In the genomic region with DNA sequence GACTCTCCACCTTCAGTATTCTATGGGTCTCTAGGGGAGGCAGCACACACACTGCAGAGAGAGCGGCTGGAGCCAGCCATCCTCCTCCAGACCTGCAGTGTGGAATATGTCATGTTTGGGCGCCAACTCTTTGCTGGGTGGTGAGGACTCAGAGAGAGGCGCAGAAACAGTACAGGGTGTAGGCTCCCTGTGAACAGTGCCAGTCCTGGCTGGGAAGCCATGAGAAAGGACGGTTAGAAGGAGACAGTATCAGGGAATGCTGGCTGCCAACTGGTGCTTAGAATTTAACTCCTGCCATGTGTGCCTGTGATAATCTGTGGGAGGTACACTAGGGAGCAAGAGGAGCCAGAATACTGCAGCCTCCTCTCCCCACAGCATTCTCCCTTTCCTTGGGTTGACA, we compare ENCODE assay signal across 23 mouse cellular contexts. TPM values are rescaled to one million over a fixed set of nuclear protein-coding genes. Genes with fewer than 3 reads are reported as not detected.
DNase-seq lines count a peak whose midpoint lies in the region; TF ChIP-seq lines count a peak whose summit lies in the region.
"Had no signal": no experiment of that assay in that cellular context is flagged by ENCODE, and none has a peak within 500 bp of the region (broad histone marks: within the 10 kb centered on the region; RNA-seq: fewer than 3 reads in every experiment).

No protein-coding gene starts in this region.

- peak; percentile 15 for DNase-seq in left cerebral cortex, adult 11 months (ENCODE audit: low spot score)
- DNase-seq in left cerebral cortex, postnatal 4 days: no peak
- DNase-seq in layer of hippocampus, adult 2 months (ENCODE audit: low spot score in 2 of 2): peak; percentile 49 to 65
- peak; percentile 11 to 42 for DNase-seq in left cerebral cortex, adult 2 months (ENCODE audit: extremely low spot score in 1 of 2, low spot score in 2 of 2)
- DNase-seq in right cerebral cortex, postnatal 25 days: peak; percentile 60
- DNase-seq in testis, postnatal 10 days (ENCODE audit: low spot score): no peak
- no peak for DNase-seq in gastrocnemius, postnatal 14 days
- DNase-seq in forebrain, embryonic 10.5 days (ENCODE audit: extremely low spot score, low spot score): no peak
- DNase-seq: adrenal gland, postnatal 10 days; cerebellum, adult 18-20 months; cerebellum, postnatal 36 days; heart, postnatal 36 days; kidney, postnatal 10 days had no signal

- no peak overlapping the region for H3K4me3 ChIP-seq in layer of hippocampus, adult 2 months
- H3K4me3 ChIP-seq in left cerebral cortex, adult 2 months: no peak overlapping the region
- H3K4me3 ChIP-seq in forebrain, embryonic 10.5 days: no peak overlapping the region
- H3K4me3 ChIP-seq: embryonic facial prominence, embryonic 10.5 days; heart, embryonic 12.5 days; hindbrain, embryonic 15.5 days; limb, embryonic 13.5 days; midbrain, embryonic 13.5 days had no signal

- H3K27me3 ChIP-seq in forebrain, embryonic 10.5 days (ENCODE audit: poor library complexity, severe bottlenecking): peaks cover 13% of the 10 kb centered on the region; the same call in 1 of the 2 replicates

- peaks cover 20% of the 10 kb centered on the region for H3K4me1 ChIP-seq in forebrain, embryonic 10.5 days

- TF ChIP-seq CTCF in layer of hippocampus, adult 2 months (conservative IDR thresholded peaks at IDR 0.05): no peak
- TF ChIP-seq CTCF in left cerebral cortex, adult 2 months (IDR thresholded peaks at IDR 0.05): no peak

- intact Hi-C loops in left cerebral cortex, postnatal 4 days (cut with DNase I): no loop called here
- intact Hi-C loops in left cerebral cortex, adult 2 months (cut with DNase I): loop anchor here (5.0 to 10.0 kb wide), 3 partner anchors 217 to 900 kb away; a partner anchor contains a TSS
- intact Hi-C loops in gastrocnemius, postnatal 14 days (cut with DNase I; ENCODE audit: low total_unique reads): loop anchor here (5.0 kb wide), 1 partner anchor 147 kb away; a partner anchor contains a TSS

- WGBS in forebrain, embryonic 10.5 days: 94% methylated on average over 4 of the region's 4 CpGs

- no peaks in the 10 kb centered on the region for H3K36me3 ChIP-seq in forebrain, embryonic 10.5 days (replicated peaks)
- H3K36me3 ChIP-seq: embryonic facial prominence, embryonic 10.5 days; heart, embryonic 12.5 days; hindbrain, embryonic 15.5 days; limb, embryonic 13.5 days; midbrain, embryonic 13.5 days had no signal

- peak overlapping the region; percentile 85 for H3K27ac ChIP-seq in layer of hippocampus, adult 2 months
- peak overlapping the region; percentile 30; the same call in 1 of the 2 replicates for H3K27ac ChIP-seq in left cerebral cortex, adult 2 months
- H3K27ac ChIP-seq in forebrain, embryonic 10.5 days: no peak overlapping the region
- H3K27ac ChIP-seq: embryonic facial prominence, embryonic 10.5 days; hindbrain, embryonic 15.5 days; limb, embryonic 13.5 days; liver, embryonic 14.5 days; midbrain, embryonic 13.5 days had no signal

- H3K9me3 ChIP-seq in forebrain, embryonic 10.5 days: no peaks in the 10 kb centered on the region
- H3K9me3 ChIP-seq: embryonic facial prominence, embryonic 10.5 days; heart, embryonic 12.5 days; hindbrain, embryonic 15.5 days; limb, embryonic 13.5 days; midbrain, embryonic 13.5 days had no signal

RNA-seq across cellular contexts. Expression of a gene that starts 40.5 kb away (rescaled TPM):
- total RNA-seq in left cerebral cortex, postnatal 4 days (2021): under 1 TPM; 0.44 to 0.60 TPM
- total RNA-seq in layer of hippocampus, adult 2 months (2021): 1 to 10 TPM; 2.5 to 3.2 TPM
- 1 to 10 TPM; 1.1 to 1.3 TPM for total RNA-seq in left cerebral cortex, adult 2 months (2021)
- total RNA-seq in gastrocnemius, postnatal 14 days (2021): 1 to 10 TPM; 7.0 TPM
- not detected in 2 replicates for polyA plus RNA-seq in forebrain, embryonic 10.5 days (2016; fragmentation: Nextera tagmentation; extraction: Ambion mirVana)
- total RNA-seq: CH12.LX; megakaryocyte progenitor cell, adult 5-6 weeks; neutrophil, adult 5-6 weeks had no signal
- polyA plus RNA-seq: intestine, postnatal 0 days; liver, embryonic 14.5 days had no signal

Comparison
In these comparisons a context has a peak if more than half of its experiments do, and no peak if none do; other contexts are left out.
1. DNase-seq: peak in left cerebral cortex, adult 11 months (single experiment), layer of hippocampus, adult 2 months (2 of 2), left cerebral cortex, adult 2 months (2 of 2) and right cerebral cortex, postnatal 25 days (single experiment); none in left cerebral cortex, postnatal 4 days (single experiment), testis, postnatal 10 days (single experiment), gastrocnemius, postnatal 14 days (single experiment) and forebrain, embryonic 10.5 days (single experiment).